Mouse (Mus musculus): ENCODE measurements at regions not wholly inside any gene's neighbourhood (a gene's known extent, or its start where the extent isn't known, plus 50 kb on each side); places are given as distances from the start of the nearest gene placed in this dataset.

DNA sequence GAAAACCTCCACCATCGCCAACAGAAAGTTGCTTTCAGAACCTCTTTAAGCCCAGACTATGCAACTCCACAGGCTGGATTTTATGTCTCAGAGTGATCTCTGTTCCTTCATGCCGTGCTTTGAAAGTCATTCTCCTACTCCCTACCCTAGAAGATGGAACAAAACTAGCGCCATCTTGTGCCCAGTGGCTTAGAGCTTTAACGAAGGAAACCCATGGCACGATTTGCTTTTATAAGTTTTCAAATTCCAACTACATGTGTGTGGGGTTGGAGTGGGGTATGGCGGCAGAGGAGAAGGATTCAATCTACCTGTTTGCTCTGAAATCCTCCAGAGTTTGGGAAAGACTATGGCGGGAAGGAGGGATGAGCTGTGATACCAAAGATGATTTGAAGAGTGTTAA lies 118.7 kb upstream of the Tmem45b start:
- DNase-seq (ENCODE audit: low read depth, low spot score), result no peak

DNA sequence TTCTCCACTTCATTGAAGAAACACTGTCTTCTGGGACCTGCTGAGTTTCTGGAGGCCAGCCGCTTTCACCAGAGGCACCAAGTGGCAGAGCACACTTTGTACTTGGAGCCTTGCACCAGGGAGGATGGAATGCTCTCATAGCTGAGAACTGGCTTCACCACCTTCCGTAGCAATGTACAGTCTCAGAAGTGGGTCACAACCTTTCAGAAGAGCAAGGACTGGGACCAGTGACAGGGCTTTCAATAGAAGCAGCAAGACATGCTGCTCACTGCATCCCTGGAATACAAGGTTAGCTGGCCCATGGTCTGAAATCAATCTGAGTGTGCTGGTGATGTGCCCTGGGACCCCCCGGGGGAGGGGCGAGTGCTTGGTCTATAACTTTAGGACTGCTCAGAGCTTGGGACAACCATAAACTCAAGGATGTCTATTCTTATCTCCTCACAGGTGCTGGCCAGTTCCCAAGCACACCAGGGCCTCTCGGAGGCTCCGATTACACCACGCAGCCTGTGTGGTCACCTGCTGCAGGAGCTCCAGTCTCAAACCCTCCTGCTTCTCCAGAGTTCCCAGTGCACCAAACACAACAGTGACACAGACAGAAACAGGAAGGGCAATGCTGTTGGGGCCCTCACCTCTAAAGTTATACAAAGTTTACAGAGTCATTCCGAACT lies 114.4 kb upstream of the Tmem45b start:
- no peak for DNase-seq (ENCODE audit: low read depth, low spot score)

DNA sequence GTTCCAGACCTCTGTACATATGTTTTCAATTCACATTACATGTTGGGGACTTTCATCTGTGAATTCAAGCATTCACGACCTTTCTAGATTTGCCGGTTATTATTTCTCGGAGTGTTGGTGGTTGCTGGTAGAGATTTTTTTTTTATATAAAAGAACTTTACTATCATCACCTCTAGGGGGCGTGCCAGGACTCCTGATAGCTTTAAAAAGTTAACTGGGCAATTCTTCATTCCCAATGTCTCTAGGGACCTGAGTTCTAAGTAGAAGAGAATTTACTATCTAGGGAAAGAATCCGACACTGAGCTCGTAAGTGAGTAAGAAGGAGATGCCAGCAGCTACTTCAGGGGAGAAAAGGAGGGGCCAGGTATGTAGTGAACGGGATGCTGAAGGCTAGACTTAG lies 112.8 kb upstream of the Tmem45b start:
- no peak for DNase-seq (ENCODE audit: low read depth, low spot score)

DNA sequence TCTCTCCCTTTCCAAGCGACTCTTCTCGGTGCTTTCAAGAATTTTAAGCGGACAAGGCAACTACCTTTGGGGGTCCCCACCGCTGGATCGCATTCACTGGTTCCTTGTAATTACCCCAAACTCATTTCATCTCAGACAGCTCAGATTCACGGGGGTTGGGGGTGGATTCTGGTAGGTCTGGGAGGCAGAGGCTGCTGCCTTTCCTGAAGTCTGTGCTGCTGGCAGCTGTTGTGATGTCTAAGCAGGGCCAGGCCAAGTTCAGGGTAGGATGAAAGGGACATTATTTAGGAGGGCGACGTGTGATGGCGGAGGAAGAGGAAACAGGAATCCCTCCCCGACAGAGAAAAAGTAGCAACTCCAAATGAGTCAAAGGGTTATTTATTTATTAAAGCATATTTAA lies 102.8 kb upstream of the Tmem45b start:
- DNase-seq (ENCODE audit: low read depth, low spot score), result no peak

DNA sequence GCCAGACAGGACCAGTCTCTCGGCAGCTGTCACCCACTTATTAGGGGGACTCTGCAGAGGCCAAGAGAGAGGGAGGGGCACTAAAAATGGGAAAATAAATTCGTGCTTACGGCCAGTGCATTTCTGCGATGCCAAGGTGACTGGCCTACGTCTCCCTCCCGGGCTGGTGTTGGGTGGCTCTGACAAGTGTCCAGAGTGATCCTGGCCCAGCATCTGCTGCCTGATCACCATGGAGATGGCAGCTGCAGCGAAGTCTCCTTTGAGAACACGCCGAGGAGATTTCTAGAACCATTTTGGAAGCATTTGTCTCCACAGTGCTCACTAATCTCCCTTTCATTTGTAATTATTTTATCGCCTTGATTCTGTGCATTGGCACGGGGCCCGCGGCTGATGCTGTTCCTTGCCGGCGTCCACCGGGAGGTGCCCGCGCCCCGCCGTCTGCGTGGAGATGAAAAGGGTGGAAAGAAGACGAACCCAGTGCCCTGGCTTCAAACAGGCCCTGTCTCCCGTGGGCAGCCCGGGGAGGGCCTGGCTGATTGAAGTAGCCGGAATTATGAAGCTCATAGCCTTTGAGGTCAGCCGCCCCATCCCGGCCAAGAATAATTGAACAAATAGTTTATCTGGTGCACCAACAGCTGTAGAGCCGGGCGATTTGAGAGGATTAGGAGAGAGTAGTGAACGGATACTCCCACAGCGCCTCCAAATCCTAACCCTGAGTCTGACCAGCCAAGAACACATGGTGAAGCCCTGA lies 102.2 kb upstream of the Tmem45b start:
- no peak for DNase-seq (ENCODE audit: low read depth, low spot score)

DNA sequence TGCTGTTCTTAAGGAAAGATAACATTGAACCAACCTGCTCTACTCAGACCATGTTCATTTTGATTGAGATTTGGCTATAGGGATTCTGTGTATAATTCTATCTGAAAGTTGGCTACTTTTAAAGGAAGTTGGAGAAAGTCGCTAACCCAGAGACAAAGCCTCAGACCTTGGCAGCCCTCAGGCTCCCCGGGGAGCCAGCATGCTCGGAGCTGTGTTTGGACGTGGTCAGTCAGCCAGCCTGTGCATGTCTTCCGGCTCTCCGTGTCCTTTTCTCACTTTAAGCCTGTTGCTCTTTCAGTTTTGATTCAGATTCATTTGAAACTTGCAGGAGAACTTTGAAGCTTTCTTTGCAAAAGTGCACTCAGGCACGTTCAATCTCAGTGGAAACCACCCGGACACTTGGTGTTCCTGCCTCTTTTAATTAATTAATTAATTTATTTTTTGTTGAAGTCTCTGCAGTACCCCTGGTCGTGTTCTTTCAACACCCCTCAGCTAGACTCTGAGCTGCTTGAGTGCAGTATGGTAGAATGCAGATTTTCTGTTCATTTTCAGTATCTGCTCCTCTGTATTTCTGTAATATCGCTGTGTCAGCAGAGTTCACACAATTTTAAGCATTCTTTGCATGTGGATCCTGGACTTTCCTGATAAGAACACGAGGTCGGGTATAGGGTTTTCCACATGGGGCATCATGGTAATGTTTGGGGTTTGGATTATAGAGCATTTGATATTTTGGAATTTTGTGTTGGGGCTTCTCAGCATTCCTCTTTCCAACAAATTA lies 100.9 kb upstream of the Tmem45b start:
- DNase-seq (ENCODE audit: low read depth, low spot score), result no peak

DNA sequence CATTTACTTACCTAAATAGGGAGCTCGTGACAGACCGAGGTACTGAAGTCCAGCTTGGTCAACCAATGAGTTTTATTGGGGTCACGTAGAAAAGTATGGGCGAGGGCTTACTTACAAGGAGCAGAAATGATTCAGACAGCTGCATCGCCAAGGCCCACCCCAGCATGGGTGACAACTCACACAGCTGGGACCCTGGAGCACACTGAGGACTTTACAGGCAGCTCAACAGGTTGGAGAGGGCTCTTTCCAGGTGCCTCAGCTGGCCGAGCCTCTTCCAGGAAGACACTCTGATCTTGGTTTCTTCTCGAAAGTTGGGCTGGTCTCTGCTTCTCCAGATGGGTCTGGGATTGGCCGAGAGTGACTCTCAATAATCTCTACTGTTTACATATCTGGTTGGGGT lies 99.3 kb upstream of the Tmem45b start:
- DNase-seq (ENCODE audit: low read depth, low spot score), result no peak

DNA sequence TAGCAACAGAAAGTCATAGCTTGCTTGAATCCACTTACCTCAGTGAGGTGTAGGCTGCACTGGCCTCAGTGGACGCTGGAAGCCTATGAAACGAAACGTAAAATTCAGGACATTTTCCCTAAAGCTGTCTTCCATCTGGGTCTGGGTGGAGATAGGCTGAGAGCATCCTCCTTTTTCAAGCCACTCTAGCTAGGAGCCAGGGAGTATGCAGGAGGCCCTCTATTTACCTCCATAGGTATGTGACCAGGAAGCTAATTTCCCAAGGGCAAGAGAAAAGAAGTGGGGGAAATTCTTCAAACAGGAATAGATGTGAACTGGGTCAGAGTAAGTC lies 95.9 kb upstream of the Tmem45b start:
- no peak for DNase-seq (ENCODE audit: low read depth, low spot score)

DNA sequence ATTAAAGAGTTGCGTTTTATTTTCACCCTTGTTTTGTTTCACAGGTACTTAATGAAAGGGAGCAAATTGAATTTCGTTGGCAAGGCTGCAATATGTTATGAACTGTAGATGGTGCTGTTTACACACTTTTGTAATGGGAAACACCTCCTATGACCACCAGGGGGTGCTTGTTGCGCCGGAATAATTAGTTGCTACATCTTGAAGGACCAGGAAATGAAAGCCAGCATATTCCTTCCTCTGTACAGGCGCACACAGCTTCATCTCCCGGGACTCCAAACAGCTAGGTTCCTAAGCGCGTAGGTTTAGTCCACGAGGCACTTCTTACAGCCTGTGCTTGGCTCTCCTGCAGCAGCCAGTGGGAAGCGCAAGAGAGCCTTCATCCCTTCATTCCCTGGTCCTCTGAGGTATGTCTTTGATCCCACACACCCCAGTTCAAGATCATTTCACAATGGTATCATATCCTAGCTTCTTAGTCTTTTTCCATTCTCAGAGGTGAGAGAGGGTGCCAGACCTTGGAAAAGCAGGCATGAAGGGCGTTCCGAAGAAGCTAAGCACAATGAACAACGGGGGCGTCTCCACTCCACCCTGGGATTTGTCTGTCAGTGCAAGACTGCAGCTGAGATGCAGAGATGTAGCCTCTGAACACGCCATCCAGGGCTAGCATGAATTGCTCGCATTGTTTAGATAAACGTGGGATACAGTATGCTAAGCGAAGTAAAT lies 95.4 kb upstream of the Tmem45b start:
- peak; percentile 69 for DNase-seq (ENCODE audit: low read depth, low spot score)

DNA sequence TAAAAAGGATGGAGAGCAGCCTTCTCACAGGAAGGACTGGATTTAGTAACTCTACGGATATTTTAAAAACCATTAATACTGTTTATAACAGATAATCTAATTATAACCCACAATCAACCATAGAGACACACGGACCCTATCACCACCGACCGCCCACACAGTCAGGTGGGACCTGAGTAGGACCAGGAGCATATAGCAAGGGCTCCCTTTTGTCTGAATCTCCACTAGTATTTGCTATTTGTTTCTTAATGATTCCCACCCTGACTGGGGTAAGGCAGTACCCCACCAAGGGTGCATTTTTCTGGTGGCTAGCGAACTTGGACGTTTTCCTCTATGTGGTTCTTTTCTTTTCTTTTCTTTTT lies 79.4 kb upstream of the Tmem45b start:
- DNase-seq (ENCODE audit: low read depth, low spot score), result no peak

DNA sequence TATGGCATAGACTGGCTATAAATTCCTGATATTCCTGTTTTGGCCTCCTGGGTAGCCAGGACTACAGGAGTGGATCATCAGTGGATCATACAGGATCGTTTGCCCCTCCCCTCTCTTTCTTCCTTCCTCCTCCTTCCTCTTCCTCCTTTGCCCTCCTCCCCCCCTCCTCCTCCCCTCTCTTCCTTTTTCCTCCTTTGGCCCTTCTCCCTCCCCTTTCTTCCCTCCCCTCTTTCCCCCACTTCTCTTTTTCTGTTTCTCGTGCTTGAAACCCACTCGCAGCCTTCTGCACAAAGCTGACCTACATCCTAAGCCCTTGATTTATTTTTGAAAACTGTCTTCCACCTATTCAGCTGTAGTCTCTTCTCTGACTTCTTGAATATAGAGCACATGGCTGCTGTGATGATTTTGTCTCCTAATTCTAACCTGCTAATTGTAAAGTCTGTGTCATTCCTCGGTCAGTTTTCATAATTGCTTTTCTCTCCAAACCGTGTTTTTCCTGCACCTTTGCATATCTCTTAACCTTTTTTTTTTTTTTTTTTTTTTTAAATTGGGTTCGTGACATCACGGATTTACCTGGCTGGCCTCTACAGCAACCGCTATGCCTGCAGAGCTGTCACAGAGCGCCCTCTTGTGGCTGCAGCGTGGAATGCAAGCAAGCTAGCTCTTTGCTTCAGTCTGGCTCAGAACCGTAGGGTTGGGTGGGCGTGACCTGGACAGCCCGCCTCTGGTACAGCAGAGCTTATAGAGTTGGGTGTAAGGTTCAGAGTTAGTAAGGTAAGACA lies 78.8 kb upstream of the Tmem45b start:
- DNase-seq (ENCODE audit: low read depth, low spot score), result peak; percentile 67

DNA sequence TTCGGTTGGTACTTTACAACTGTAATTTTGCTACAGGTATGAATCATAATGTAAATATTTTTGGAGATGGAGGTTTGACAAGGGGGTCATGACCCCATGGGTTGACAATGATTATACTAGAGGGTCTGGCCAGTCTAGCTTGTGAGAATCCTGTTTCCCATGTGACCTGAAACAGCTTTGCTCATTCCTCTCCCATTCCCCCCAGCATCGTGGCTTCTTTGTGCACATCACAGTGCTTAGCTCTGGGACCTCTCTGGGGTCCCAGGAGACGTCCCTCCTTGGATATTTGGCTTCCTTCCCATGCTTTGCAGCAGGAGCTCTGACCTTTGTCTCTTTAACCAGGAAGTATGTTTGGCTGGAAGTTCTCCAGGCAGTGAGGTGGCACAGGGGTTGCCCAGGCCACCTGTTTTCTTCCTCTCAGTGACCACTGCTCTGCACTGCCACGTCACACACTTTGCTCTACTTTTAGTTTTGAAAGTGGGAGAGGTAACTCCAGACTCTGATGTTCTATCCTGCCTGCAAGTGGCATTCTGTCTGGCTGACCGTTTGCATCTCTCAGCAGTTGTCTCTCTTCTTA lies 77.4 kb upstream of the Tmem45b start:
- no peak for DNase-seq (ENCODE audit: low read depth, low spot score)

DNA sequence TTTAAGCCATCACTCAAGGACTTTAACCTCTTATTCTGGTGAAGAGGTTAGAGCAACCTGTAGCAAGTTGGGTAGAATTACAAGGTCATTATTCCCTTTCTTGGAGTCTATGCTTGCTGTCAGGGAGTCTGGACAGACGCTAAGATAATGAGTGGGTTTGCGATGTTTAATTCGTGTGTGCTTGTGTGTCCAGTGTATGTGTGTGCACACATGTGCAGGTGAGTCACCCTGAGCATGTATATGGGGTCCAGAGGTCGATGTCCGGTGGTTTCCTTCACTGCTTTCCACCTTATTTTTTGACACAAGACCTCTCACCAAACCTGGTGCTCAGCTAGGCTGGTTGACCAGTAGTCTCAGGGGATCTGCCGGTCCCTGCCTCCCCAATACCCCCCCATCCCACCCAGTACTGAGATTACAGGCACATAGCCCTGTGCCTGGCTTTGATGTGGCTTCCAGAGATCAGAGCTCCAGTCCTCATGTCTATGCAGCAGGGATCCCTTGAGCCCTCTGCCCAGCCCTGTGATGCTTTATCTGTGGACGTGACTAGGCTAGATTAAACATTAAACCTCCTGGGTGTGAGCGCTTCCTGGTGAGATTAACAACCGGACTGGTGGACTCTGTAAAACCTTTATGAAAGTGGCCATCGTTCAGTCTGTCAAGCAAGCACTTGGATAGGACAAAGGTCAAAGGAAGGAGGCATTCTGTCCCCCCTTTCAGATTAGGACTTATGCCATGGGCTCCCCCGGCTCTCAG lies 74.4 kb upstream of the Tmem45b start:
- DNase-seq (ENCODE audit: low read depth, low spot score), result no peak

DNA sequence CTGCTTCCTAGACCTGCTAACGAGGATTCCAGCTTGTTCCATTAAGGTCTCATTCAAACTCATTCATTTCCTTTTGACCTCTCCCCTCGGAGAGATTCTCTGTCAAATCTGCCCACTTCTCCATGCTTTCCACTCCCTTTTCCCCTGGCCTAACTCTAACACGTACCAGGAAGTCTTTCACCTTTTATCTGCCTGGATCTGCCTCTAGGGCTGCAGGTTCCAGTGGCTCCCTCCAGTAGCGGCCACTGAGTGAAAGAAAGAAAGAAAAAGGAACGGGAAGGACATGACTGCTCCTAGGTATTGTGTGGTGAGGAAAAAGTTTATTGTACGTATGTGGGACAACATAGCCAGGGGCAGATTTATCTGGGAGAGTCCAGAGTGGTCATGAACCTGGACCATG lies 64.8 kb upstream of the Tmem45b start:
- no peak for DNase-seq (ENCODE audit: low read depth, low spot score)

DNA sequence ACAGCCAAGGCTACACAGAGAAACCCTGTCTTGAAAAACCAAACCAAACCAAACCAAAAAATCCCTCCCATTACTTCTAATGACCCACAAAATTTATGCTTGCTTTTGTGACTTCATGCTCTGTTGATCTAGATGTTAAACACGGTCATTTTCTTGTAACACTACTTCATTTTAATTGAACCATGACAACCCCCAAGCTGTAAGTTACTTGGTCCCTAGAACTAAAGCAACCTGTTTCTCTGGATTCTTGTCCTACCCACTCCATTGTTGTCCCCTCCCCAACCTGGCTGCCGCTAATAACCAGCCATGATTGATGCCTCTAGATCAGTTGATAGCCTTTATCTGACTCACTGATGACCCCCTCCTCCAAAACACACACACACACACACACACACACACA lies 63.0 kb upstream of the Tmem45b start:
- no peak for DNase-seq (ENCODE audit: low read depth, low spot score)
